Mouse (Mus musculus) neural tube, embryonic 12.5 days (tissue): ENCODE data around the gene Folr2. TPM values are rescaled to one million over a fixed set of nuclear protein-coding genes. Genes with fewer than 3 reads are reported as not detected.

Experiments used
- microRNA-seq: library from miRNA; unstranded; fragments of <30 nt; microRNA quantifications from one replicate; pipeline ENCODE4, GENCODE M21; 2017
- polyA plus RNA-seq: library from polyadenylated mRNA; unstranded; fragments of >200 nt; fragmentation: Nextera tagmentation; extraction: Ambion mirVana; gene quantifications from 2 replicates; pipeline ENCODE4 v1.2.1, GENCODE M21; 2016

Folr2 gene
- polyA plus RNA-seq, 1 experiment from 2014 or later: 1.3 TPM

Small RNAs within 50 kb of the gene (microRNA-seq; reads per million reads assigned to microRNA genes)
- not detected for gene Gm22655

Other genes with a start within 250 kb of the Folr2 start
- 33.8 and 41.0 TPM in 2 replicates for gene Clpb, start 193.6 kb downstream of the Folr2 start, polyA plus RNA-seq
- gene Phox2a, start 38.9 kb downstream of the Folr2 start, polyA plus RNA-seq: 1.9 and 2.4 TPM in 2 replicates
- gene Inppl1, start 19.0 kb downstream of the Folr2 start, polyA plus RNA-seq: 34.9 and 37.7 TPM in 2 replicates
- gene Anapc15, start 6.5 kb upstream of the Folr2 start, polyA plus RNA-seq: 86.0 and 89.1 TPM in 2 replicates
- 1.0 TPM in 1 of 2 replicates, not detected in the other for gene Folr1, start 13.6 kb upstream of the Folr2 start, polyA plus RNA-seq
- 134 and 137 TPM in 2 replicates for gene Lamtor1, start 48.7 kb upstream of the Folr2 start, polyA plus RNA-seq
- 0.56 and 0.74 TPM in 2 replicates for gene Tomt, start 49.2 kb upstream of the Folr2 start, polyA plus RNA-seq
- 5.0 and 6.3 TPM in 2 replicates for gene Lrrc51, start 76.7 kb upstream of the Folr2 start, polyA plus RNA-seq
- gene Numa1, start 76.9 kb upstream of the Folr2 start, polyA plus RNA-seq: 82.7 and 86.1 TPM in 2 replicates
- gene Il18bp, start 161.5 kb upstream of the Folr2 start, polyA plus RNA-seq: 4.1 and 5.3 TPM in 2 replicates
- gene Rnf121, start 208.3 kb upstream of the Folr2 start, polyA plus RNA-seq: 29.1 and 30.2 TPM in 2 replicates
- 32.4 and 34.2 TPM in 2 replicates for gene Xndc1, start 208.3 kb upstream of the Folr2 start, polyA plus RNA-seq
- 2.5 and 2.6 TPM in 2 replicates for gene Xntrpc, start 208.5 kb upstream of the Folr2 start, polyA plus RNA-seq
- gene Trpc2, start 225.9 kb upstream of the Folr2 start, polyA plus RNA-seq: 0.60 and 1.4 TPM in 2 replicates
- 3.3 and 4.6 TPM in 2 replicates for gene Art1, start 244.5 kb upstream of the Folr2 start, polyA plus RNA-seq